Mouse (Mus musculus) layer of hippocampus, postnatal 10 days (tissue): ENCODE results near the gene Olfr1241. TPM values are rescaled to one million over a fixed set of nuclear protein-coding genes. Genes with fewer than 3 reads are reported as not detected.

Experiments used
- DNase-seq, 2 experiments: peaks; one replicate each; pipeline ENCODE4 v3.0.0; 2021; ENCODE audit warnings: low spot score in 2 of 2
- long read RNA-seq: library from polyadenylated mRNA; stranded (forward); transcript quantifications from one replicate; pipeline ENCODE4 v2.0.0, GENCODE M21; 2023
- total RNA-seq, 2 experiments: library from RNA; stranded (reverse); gene quantifications; 2 replicates each; pipeline ENCODE4 v1.2.3; 2021

Gene Olfr1241
- total RNA-seq, result not detected
- long read RNA-seq, result 0 reads

- no peak for DNase-seq
These were observed at the start of gene Olfr1241 for GRCm38 (mm10) chr2:89487026-89487425. Gene Olfr1241, minus strand, starts transcription at chr2:89487126.

GRCm38 (mm10) chr2:89531387-89531786 lies 44.5 kb upstream of the Olfr1241 start, which contains the start of gene Olfr1243:
Gene Olfr1243, minus strand, starts transcription at chr2:89531487.
- DNase-seq, result no peak

GRCm38 (mm10) chr2:89498235-89498634 lies 11.3 kb upstream of the Olfr1241 start, which contains the start of gene Olfr1242:
Gene Olfr1242, minus strand, starts transcription at chr2:89498335.
- DNase-seq, result no peak

GRCm38 (mm10) chr2:89442900-89443299 lies 44.0 kb downstream of the Olfr1241 start, which contains the start of gene Olfr1240:
Gene Olfr1240, minus strand, starts transcription at chr2:89443000.
- no peak for DNase-seq

Other genes starting within 250 kb of the Olfr1241 start
- not detected for gene Olfr1228, start 233.1 kb downstream of the Olfr1241 start, total RNA-seq
- not detected for gene Olfr1229, start 199.1 kb downstream of the Olfr1241 start, total RNA-seq
- not detected for gene Olfr1230, start 189.9 kb downstream of the Olfr1241 start, total RNA-seq
- gene Olfr1231, start 180.1 kb downstream of the Olfr1241 start, total RNA-seq, result not detected
- not detected for gene Olfr1232, start 157.5 kb downstream of the Olfr1241 start, total RNA-seq
- not detected for gene Olfr1233, start 144.7 kb downstream of the Olfr1241 start, total RNA-seq
- not detected for gene Olfr1234, start 122.3 kb downstream of the Olfr1241 start, total RNA-seq
- not detected for gene Olfr1238, start 77.5 kb downstream of the Olfr1241 start, total RNA-seq
- gene Olfr1239, start 66.7 kb downstream of the Olfr1241 start, total RNA-seq, result not detected
- not detected for gene Olfr1240, start 44.1 kb downstream of the Olfr1241 start, total RNA-seq
- gene Olfr1242, start 11.2 kb upstream of the Olfr1241 start, total RNA-seq, result not detected
- gene Olfr1243, start 44.4 kb upstream of the Olfr1241 start, total RNA-seq, result not detected
- gene Olfr1245, start 91.3 kb upstream of the Olfr1241 start, total RNA-seq, result not detected
- not detected for gene Olfr1246, start 106.0 kb upstream of the Olfr1241 start, total RNA-seq
- gene Olfr1247, start 127.0 kb upstream of the Olfr1241 start, total RNA-seq, result not detected
- gene Olfr1248, start 131.1 kb upstream of the Olfr1241 start, total RNA-seq, result not detected
- not detected for gene Olfr1249, start 147.9 kb upstream of the Olfr1241 start, total RNA-seq
- not detected for gene Olfr1250, start 174.3 kb upstream of the Olfr1241 start, total RNA-seq
- not detected for gene Olfr1251, start 184.8 kb upstream of the Olfr1241 start, total RNA-seq
- not detected for gene Olfr1252, start 237.9 kb upstream of the Olfr1241 start, total RNA-seq